Comparison of ENCODE assay signal across 18 mouse cellular contexts in genomic region chr1:181146187-181146586, GRCm38 (mm10). TPM values are rescaled to one million over a fixed set of nuclear protein-coding genes. Genes with fewer than 3 reads are reported as not detected.
DNase-seq lines count a peak whose midpoint lies in the region; ATAC-seq and TF ChIP-seq lines count a peak whose summit lies in the region.
"Had no signal": no experiment of that assay in that cellular context is flagged by ENCODE, and none has a peak within 500 bp of the region (broad histone marks: within the 10 kb centered on the region; RNA-seq: fewer than 3 reads in every experiment).

No protein-coding gene starts in this region.

- no peak overlapping the region for H3K27ac ChIP-seq in heart, embryonic 12.5 days (ENCODE audit: poor library complexity, severe bottlenecking)
- no peak overlapping the region for H3K27ac ChIP-seq in heart, embryonic 10.5 days
- H3K27ac ChIP-seq in midbrain, embryonic 10.5 days (replicated peaks) = no peak overlapping the region
- H3K27ac ChIP-seq in midbrain, embryonic 13.5 days = no peak overlapping the region
- no peak overlapping the region for H3K27ac ChIP-seq in embryonic facial prominence, embryonic 13.5 days
- no peak overlapping the region for H3K27ac ChIP-seq in liver, postnatal 0 days (ENCODE audit: low read depth)
- H3K27ac ChIP-seq: hindbrain, postnatal 0 days had no signal

- H3K36me3 ChIP-seq in heart, embryonic 12.5 days = peaks cover 4% of the 10 kb centered on the region; the same call in 1 of the 2 replicates
- peaks cover 9% of the 10 kb centered on the region for H3K36me3 ChIP-seq in heart, embryonic 10.5 days
- H3K36me3 ChIP-seq in midbrain, embryonic 10.5 days = peaks cover 10% of the 10 kb centered on the region
- H3K36me3 ChIP-seq in midbrain, embryonic 13.5 days = no peaks in the 10 kb centered on the region
- peaks cover 7% of the 10 kb centered on the region for H3K36me3 ChIP-seq in embryonic facial prominence, embryonic 13.5 days
- no peaks in the 10 kb centered on the region; the same call in 1 of the 2 replicates for H3K36me3 ChIP-seq in liver, postnatal 0 days (replicated peaks; ENCODE audit: insufficient read depth, low read length)

- no peaks in the 10 kb centered on the region for H3K27me3 ChIP-seq in heart, embryonic 12.5 days (replicated peaks)
- no peaks in the 10 kb centered on the region for H3K27me3 ChIP-seq in heart, embryonic 10.5 days (ENCODE audit: insufficient read depth, poor library complexity, severe bottlenecking)
- H3K27me3 ChIP-seq in midbrain, embryonic 10.5 days (ENCODE audit: low read depth, poor library complexity, severe bottlenecking) = no peaks in the 10 kb centered on the region
- H3K27me3 ChIP-seq in midbrain, embryonic 13.5 days = no peaks in the 10 kb centered on the region
- H3K27me3 ChIP-seq in embryonic facial prominence, embryonic 13.5 days = no peaks in the 10 kb centered on the region
- H3K27me3 ChIP-seq in liver, postnatal 0 days (ENCODE audit: insufficient read depth, low read length) = no peaks in the 10 kb centered on the region

- H3K4me1 ChIP-seq in heart, embryonic 12.5 days (replicated peaks) = peaks cover 14% of the 10 kb centered on the region
- H3K4me1 ChIP-seq in heart, embryonic 10.5 days = peaks cover 14% of the 10 kb centered on the region
- peaks cover 36% of the 10 kb centered on the region for H3K4me1 ChIP-seq in midbrain, embryonic 10.5 days
- H3K4me1 ChIP-seq in midbrain, embryonic 13.5 days (replicated peaks) = peaks cover 34% of the 10 kb centered on the region
- H3K4me1 ChIP-seq in embryonic facial prominence, embryonic 13.5 days = peaks cover 14% of the 10 kb centered on the region
- H3K4me1 ChIP-seq in liver, postnatal 0 days (ENCODE audit: insufficient read depth) = peaks cover 22% of the 10 kb centered on the region

- ATAC-seq in heart, embryonic 12.5 days (ENCODE audit: insufficient number of reproducible peaks, low FRiP score) = no peak
- no peak for ATAC-seq in midbrain, embryonic 13.5 days
- no peak for ATAC-seq in embryonic facial prominence, embryonic 13.5 days (ENCODE audit: insufficient number of reproducible peaks, insufficient read depth, low FRiP score, low TSS enrichment, low read depth)
- ATAC-seq in liver, postnatal 0 days = no peak
- ATAC-seq: hindbrain, postnatal 0 days had no signal

- H3K9ac ChIP-seq in heart, embryonic 12.5 days = no peak overlapping the region
- no peak overlapping the region for H3K9ac ChIP-seq in midbrain, embryonic 13.5 days (replicated peaks)
- H3K9ac ChIP-seq in embryonic facial prominence, embryonic 13.5 days = no peak overlapping the region
- no peak overlapping the region for H3K9ac ChIP-seq in liver, postnatal 0 days (replicated peaks)

- TF ChIP-seq CTCF in liver, postnatal 0 days (IDR thresholded peaks at IDR 0.05; ENCODE audit: low read depth) = no peak

- H3K4me3 ChIP-seq in heart, embryonic 12.5 days = no peak overlapping the region
- H3K4me3 ChIP-seq in heart, embryonic 10.5 days = no peak overlapping the region
- H3K4me3 ChIP-seq in midbrain, embryonic 10.5 days = peak overlapping the region; percentile 86; the same call in 1 of the 2 replicates
- no peak overlapping the region for H3K4me3 ChIP-seq in midbrain, embryonic 13.5 days (replicated peaks)
- no peak overlapping the region for H3K4me3 ChIP-seq in embryonic facial prominence, embryonic 13.5 days
- peak overlapping the region; percentile 71 for H3K4me3 ChIP-seq in liver, postnatal 0 days (ENCODE audit: low read depth, low read length)

- 83% methylated on average over 2 of the region's 2 CpGs for WGBS in heart, embryonic 12.5 days
- 88% methylated on average over 2 of the region's 2 CpGs for WGBS in heart, embryonic 10.5 days
- WGBS in midbrain, embryonic 10.5 days = 88% methylated on average over 2 of the region's 2 CpGs
- WGBS in midbrain, embryonic 13.5 days = 90% methylated on average over 2 of the region's 2 CpGs
- WGBS in embryonic facial prominence, embryonic 13.5 days = 86% methylated on average over 2 of the region's 2 CpGs
- 82% methylated on average over 2 of the region's 2 CpGs for WGBS in liver, postnatal 0 days (ENCODE audit: insufficient replicate concordance)

- TF ChIP-seq EP300 in liver, postnatal 0 days (IDR thresholded peaks at IDR 0.05; ENCODE audit: low read depth) = no peak

- no peaks in the 10 kb centered on the region for H3K9me3 ChIP-seq in heart, embryonic 12.5 days (replicated peaks)
- no peaks in the 10 kb centered on the region for H3K9me3 ChIP-seq in heart, embryonic 10.5 days
- H3K9me3 ChIP-seq in midbrain, embryonic 10.5 days (replicated peaks) = no peaks in the 10 kb centered on the region
- H3K9me3 ChIP-seq in midbrain, embryonic 13.5 days = no peaks in the 10 kb centered on the region
- H3K9me3 ChIP-seq in embryonic facial prominence, embryonic 13.5 days = no peaks in the 10 kb centered on the region
- H3K9me3 ChIP-seq in liver, postnatal 0 days (ENCODE audit: low read length) = no peaks in the 10 kb centered on the region

- peak overlapping the region; percentile 24; the same call in 1 of the 2 replicates for H3K4me2 ChIP-seq in heart, embryonic 12.5 days
- no peak overlapping the region for H3K4me2 ChIP-seq in midbrain, embryonic 13.5 days (replicated peaks)
- 0 out of 2 replicates have a peak overlapping the region, but pooled peaks have one; percentile 60 for H3K4me2 ChIP-seq in embryonic facial prominence, embryonic 13.5 days
- H3K4me2 ChIP-seq in liver, postnatal 0 days (ENCODE audit: low read depth, low read length) = peak overlapping the region; percentile 75

- no peak for DNase-seq in heart, embryonic 10.5 days (ENCODE audit: low spot score)
- DNase-seq in midbrain, embryonic 10.5 days (ENCODE audit: low spot score) = no peak
- no peak for DNase-seq in liver, postnatal 0 days
- no peak for DNase-seq in lung, postnatal 25 days (ENCODE audit: low spot score)
- DNase-seq: B cell, adult 2 months; cerebellum, adult 18-20 months; cerebellum, postnatal 25 days; embryo, embryonic 11 days; heart, postnatal 4 days; kidney, adult 18-20 months; kidney, postnatal 10 days; lung, postnatal 10 days; retina, postnatal 1 day; thymus, adult 2 months had no signal

RNA-seq across cellular contexts. Expression of gene Cnih4, which starts 1.7 kb away (rescaled TPM):
- 128 and 130 TPM in 2 replicates for polyA plus RNA-seq in heart, embryonic 12.5 days (2016; fragmentation: Nextera tagmentation; extraction: Ambion mirVana)
- polyA plus RNA-seq in heart, embryonic 10.5 days (2016; fragmentation: Nextera tagmentation; extraction: Ambion mirVana) = 150 and 166 TPM in 2 replicates
- 120 and 133 TPM in 2 replicates for polyA plus RNA-seq in midbrain, embryonic 10.5 days (2016; fragmentation: Nextera tagmentation; extraction: Ambion mirVana)
- polyA plus RNA-seq in midbrain, embryonic 13.5 days (2015; fragmentation: Nextera tagmentation; extraction: Ambion mirVana) = 77.6 and 78.5 TPM in 2 replicates
- 89.2 and 98.8 TPM in 2 replicates for polyA plus RNA-seq in embryonic facial prominence, embryonic 13.5 days (2015; fragmentation: Nextera tagmentation; extraction: Ambion mirVana)
- polyA plus RNA-seq in liver, postnatal 0 days (2015; fragmentation: Nextera tagmentation; extraction: Ambion mirVana) = 35.4 and 40.0 TPM in 2 replicates

RNA-seq across cellular contexts. Expression of gene Nvl, which starts 2.2 kb away (rescaled TPM):
- polyA plus RNA-seq in heart, embryonic 12.5 days (2016; fragmentation: Nextera tagmentation; extraction: Ambion mirVana) = 21.4 and 22.6 TPM in 2 replicates
- 26.1 and 33.5 TPM in 2 replicates for polyA plus RNA-seq in heart, embryonic 10.5 days (2016; fragmentation: Nextera tagmentation; extraction: Ambion mirVana)
- polyA plus RNA-seq in midbrain, embryonic 10.5 days (2016; fragmentation: Nextera tagmentation; extraction: Ambion mirVana) = 42.6 and 43.2 TPM in 2 replicates
- polyA plus RNA-seq in midbrain, embryonic 13.5 days (2015; fragmentation: Nextera tagmentation; extraction: Ambion mirVana) = 42.3 and 45.8 TPM in 2 replicates
- 51.6 and 55.4 TPM in 2 replicates for polyA plus RNA-seq in embryonic facial prominence, embryonic 13.5 days (2015; fragmentation: Nextera tagmentation; extraction: Ambion mirVana)
- 5.9 and 7.8 TPM in 2 replicates for polyA plus RNA-seq in liver, postnatal 0 days (2015; fragmentation: Nextera tagmentation; extraction: Ambion mirVana)

Comparison
In these comparisons a context has a peak if more than half of its experiments do, and no peak if none do; other contexts are left out.
1. H3K4me3 ChIP-seq: peak in midbrain, embryonic 10.5 days (single experiment) and liver, postnatal 0 days (single experiment); none in heart, embryonic 12.5 days (single experiment), heart, embryonic 10.5 days (single experiment), midbrain, embryonic 13.5 days (single experiment) and embryonic facial prominence, embryonic 13.5 days (single experiment).